Mouse (Mus musculus): ENCODE measurements around the gene Iqgap2.

GRCm38 (mm10) chr13:95754285-95754684, 137.4 kb downstream of the Iqgap2 start:
- no peak for TF ChIP-seq CTCF (IDR thresholded peaks at IDR 0.05; ENCODE audit: low read depth)
- TF ChIP-seq EP300 (IDR thresholded peaks at IDR 0.05; ENCODE audit: low read depth), result no peak

Measured in heart, postnatal 0 days (tissue).